Mouse (Mus musculus): ENCODE measurements at regions not wholly inside any gene's neighbourhood (a gene's known extent, or its start where the extent isn't known, plus 50 kb on each side); places are given as distances from the start of the nearest gene placed in this dataset.

DNA sequence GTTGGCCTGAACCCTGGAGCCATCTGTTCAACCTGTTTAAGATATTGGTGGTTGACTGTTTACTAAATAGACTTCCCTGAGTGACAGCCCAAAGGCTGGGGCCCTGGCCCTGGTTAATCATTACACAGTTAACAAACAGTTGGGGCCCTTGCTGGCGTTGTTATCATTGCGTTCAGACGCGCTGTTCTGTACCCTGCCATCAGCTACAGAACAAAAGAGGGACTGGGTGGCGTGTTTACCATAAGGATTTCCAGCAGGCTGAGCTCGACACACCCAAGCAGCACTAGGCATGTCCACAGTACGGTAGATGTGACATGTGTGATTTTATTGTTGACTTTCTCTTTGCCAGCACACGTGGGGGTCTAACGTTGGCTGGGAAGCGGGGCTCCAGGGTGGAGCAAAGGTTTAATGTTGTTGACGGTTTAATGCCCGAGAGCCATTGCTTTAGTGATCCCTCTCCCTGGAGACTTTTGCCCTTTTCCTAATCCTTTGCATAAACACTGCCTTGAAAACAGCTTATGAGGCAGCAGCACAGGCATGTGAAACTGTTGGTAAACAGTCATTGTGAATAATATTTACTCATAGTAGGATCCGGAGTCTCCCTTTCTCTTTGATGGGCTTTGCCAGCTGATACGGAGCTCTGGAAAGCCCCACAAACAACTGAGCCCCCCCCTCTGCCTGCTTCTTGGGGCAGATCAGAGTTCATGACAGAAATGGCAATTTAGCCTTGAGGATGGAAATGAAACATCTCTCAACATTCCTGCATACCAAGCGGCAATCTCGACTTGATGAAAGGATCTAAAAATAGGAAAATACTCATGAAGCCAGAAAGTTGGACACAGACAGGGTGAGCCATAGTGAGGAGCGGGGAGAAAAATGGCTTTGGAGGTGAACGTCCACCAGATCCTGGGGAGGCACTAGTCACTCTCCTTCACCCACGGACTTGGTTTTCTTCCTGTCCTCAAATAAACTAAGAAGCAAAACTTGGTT is 197.1 kb upstream of the Kit start:
- TF ChIP-seq CTCF (IDR thresholded peaks at IDR 0.05; ENCODE audit: low read depth) (no peak), EP300 (IDR thresholded peaks at IDR 0.05; ENCODE audit: low read depth) (peak; percentile 94)

Data from liver, postnatal 0 days (tissue).